Mouse (Mus musculus) mesoderm, embryonic 11.5 days (tissue): ENCODE results near the gene BC030870.
"Not testable (repeated sequence)": the region's sequence is repeated elsewhere in the genome, so short reads cannot be mapped to it uniquely, and the experiment has no call there.

Source experiments
- DNase-seq: peaks from one replicate; pipeline ENCODE4 v3.0.0-alpha.2; 2012; ENCODE audit warnings: low read depth, low spot score

The BC030870 gene

GRCm38 (mm10) chr8:65129199-65129788, at the start of gene BC030870:
Gene BC030870 (minus strand): TSS chr8:65129563.
- no peak for DNase-seq

GRCm38 (mm10) chr8:65174746-65175476, 45.5 kb upstream of the BC030870 start:
- peak; percentile 22 for DNase-seq

GRCm38 (mm10) chr8:65169184-65169583, 39.8 kb upstream of the BC030870 start:
- DNase-seq: no peak

- DNase-seq: not testable (repeated sequence)
Measured at GRCm38 (mm10) chr8:65160676-65161075, 31.3 kb upstream of the BC030870 start.

GRCm38 (mm10) chr8:65159096-65159748, 29.9 kb upstream of the BC030870 start:
- DNase-seq: no peak

- DNase-seq: no peak
Measured at GRCm38 (mm10) chr8:65157901-65158300, 28.5 kb upstream of the BC030870 start.

- peak; percentile 11 for DNase-seq
Measured at GRCm38 (mm10) chr8:65138830-65139466, 9.6 kb upstream of the BC030870 start.

GRCm38 (mm10) chr8:65126454-65126853, 2.9 kb downstream of the BC030870 start:
- DNase-seq: no peak

GRCm38 (mm10) chr8:65126014-65126413, 3.3 kb downstream of the BC030870 start:
- DNase-seq: no peak

- no peak for DNase-seq
Measured at GRCm38 (mm10) chr8:65112092-65112491, 17.3 kb downstream of the BC030870 start.

- peak; percentile 84 for DNase-seq
Measured at GRCm38 (mm10) chr8:65110285-65110691, 19.1 kb downstream of the BC030870 start.

- no peak for DNase-seq
Measured at GRCm38 (mm10) chr8:65108936-65109335, 20.4 kb downstream of the BC030870 start.

- DNase-seq: no peak
Measured at GRCm38 (mm10) chr8:65107936-65108718, 21.2 kb downstream of the BC030870 start.

- no peak for DNase-seq
Measured at GRCm38 (mm10) chr8:65104041-65104440, 25.3 kb downstream of the BC030870 start.

GRCm38 (mm10) chr8:65103632-65104031, 25.7 kb downstream of the BC030870 start:
- no peak for DNase-seq

GRCm38 (mm10) chr8:65099735-65100134, 29.6 kb downstream of the BC030870 start:
- DNase-seq: no peak

GRCm38 (mm10) chr8:65097760-65098415, 31.5 kb downstream of the BC030870 start:
- no peak for DNase-seq

GRCm38 (mm10) chr8:65089781-65090180, 39.6 kb downstream of the BC030870 start:
- peak; percentile 72 for DNase-seq

- no peak for DNase-seq
Measured at GRCm38 (mm10) chr8:65088120-65088519, 41.2 kb downstream of the BC030870 start.

- no peak for DNase-seq
Measured at GRCm38 (mm10) chr8:65087711-65088110, 41.7 kb downstream of the BC030870 start.

GRCm38 (mm10) chr8:65085680-65086079, 43.7 kb downstream of the BC030870 start:
- DNase-seq: no peak
